Mouse (Mus musculus) lung, adult 2 months (tissue): Measurements from ENCODE around the gene 4930412O13Rik.

Source experiments
- CTCF ChIP-seq: fragments of 200-500 bp; IDR thresholded peaks from 2 replicates; pipeline ENCODE4 v1.5.1; 2011; ENCODE audit warnings: mild to moderate bottlenecking, low read length, control low read depth; ENCODE audit not compliant: insufficient read depth
- POLR2A ChIP-seq: fragments of 200-500 bp; IDR thresholded peaks from 2 replicates; pipeline ENCODE4 v1.6.1; 2011; ENCODE audit warnings: low read depth, mild to moderate bottlenecking, control low read depth, low read length, borderline replicate concordance; ENCODE audit errors: extremely low read depth

GRCm38 (mm10) chr2:9885217-9885770, 4.2 kb downstream of the 4930412O13Rik start:
- TF ChIP-seq POLR2A = no peak
- no peak for TF ChIP-seq CTCF
